Mouse (Mus musculus) lung, postnatal 25 days (tissue): Measurements from ENCODE around the gene Taf15.

ENCODE experiments used
- DNase-seq: peaks from one replicate; pipeline ENCODE4 v3.0.0; 2022; ENCODE audit warnings: low spot score

Taf15 gene

GRCm38 (mm10) chr11:83472324-83473234 lies at the start of gene Taf15:
Gene Taf15 (plus strand): TSS chr11:83473086.
- DNase-seq, result peak; percentile 99

GRCm38 (mm10) chr11:83424681-83425080 lies 48.2 kb upstream of the Taf15 start:
- DNase-seq, result peak; percentile 71

GRCm38 (mm10) chr11:83426964-83427363 lies 45.9 kb upstream of the Taf15 start:
- peak; percentile 31 for DNase-seq

- DNase-seq, result no peak
These were observed 43.5 kb upstream of the Taf15 start, which contains the start of gene Gas2l2 for GRCm38 (mm10) chr11:83429355-83429754. Gene Gas2l2 (minus strand): TSS chr11:83429455.

GRCm38 (mm10) chr11:83432533-83432932 lies 40.4 kb upstream of the Taf15 start:
- no peak for DNase-seq

- DNase-seq, result no peak
These were observed 35.5 kb upstream of the Taf15 start, which contains the start of gene 1700020L24Rik for GRCm38 (mm10) chr11:83437377-83437776. Gene 1700020L24Rik (plus strand): TSS chr11:83437677.

GRCm38 (mm10) chr11:83439426-83440060 lies 33.3 kb upstream of the Taf15 start:
- no peak for DNase-seq

GRCm38 (mm10) chr11:83440081-83441064 lies 32.5 kb upstream of the Taf15 start:
- DNase-seq, result peak; percentile 88

- no peak for DNase-seq
These were observed 31.7 kb upstream of the Taf15 start for GRCm38 (mm10) chr11:83441235-83441634.

GRCm38 (mm10) chr11:83442596-83443267 lies 30.2 kb upstream of the Taf15 start:
- peak; percentile 80 for DNase-seq

- no peak for DNase-seq
These were observed 29.1 kb upstream of the Taf15 start for GRCm38 (mm10) chr11:83443824-83444223.

- DNase-seq, result no peak
These were observed 27.9 kb upstream of the Taf15 start for GRCm38 (mm10) chr11:83445001-83445400.

GRCm38 (mm10) chr11:83447612-83448011 lies 25.3 kb upstream of the Taf15 start:
- no peak for DNase-seq

GRCm38 (mm10) chr11:83448021-83448926 lies 24.6 kb upstream of the Taf15 start:
- peak; percentile 30 for DNase-seq

GRCm38 (mm10) chr11:83448927-83449236 lies 24.0 kb upstream of the Taf15 start:
- DNase-seq, result peak; percentile 64

GRCm38 (mm10) chr11:83449298-83449697 lies 23.6 kb upstream of the Taf15 start:
- DNase-seq, result no peak

GRCm38 (mm10) chr11:83450550-83450949 lies 22.3 kb upstream of the Taf15 start:
- DNase-seq, result no peak

- DNase-seq, result no peak
These were observed 21.6 kb upstream of the Taf15 start for GRCm38 (mm10) chr11:83451281-83451680.

GRCm38 (mm10) chr11:83454548-83454947 lies 18.3 kb upstream of the Taf15 start:
- DNase-seq, result peak; percentile 71

GRCm38 (mm10) chr11:83455608-83456007 lies 17.3 kb upstream of the Taf15 start:
- DNase-seq, result no peak
